Mouse (Mus musculus): Measurements from ENCODE around the gene Stim2. TPM values are rescaled to one million over a fixed set of nuclear protein-coding genes. Genes with fewer than 3 reads are reported as not detected.
A peak's percentile ranks its signal among the peaks of the same experiment; 100 is the strongest.

The Stim2 gene
- 13.5 and 15.6 TPM in 2 replicates for polyA plus RNA-seq (2015; fragmentation: Nextera tagmentation; extraction: Ambion mirVana)

DNA sequence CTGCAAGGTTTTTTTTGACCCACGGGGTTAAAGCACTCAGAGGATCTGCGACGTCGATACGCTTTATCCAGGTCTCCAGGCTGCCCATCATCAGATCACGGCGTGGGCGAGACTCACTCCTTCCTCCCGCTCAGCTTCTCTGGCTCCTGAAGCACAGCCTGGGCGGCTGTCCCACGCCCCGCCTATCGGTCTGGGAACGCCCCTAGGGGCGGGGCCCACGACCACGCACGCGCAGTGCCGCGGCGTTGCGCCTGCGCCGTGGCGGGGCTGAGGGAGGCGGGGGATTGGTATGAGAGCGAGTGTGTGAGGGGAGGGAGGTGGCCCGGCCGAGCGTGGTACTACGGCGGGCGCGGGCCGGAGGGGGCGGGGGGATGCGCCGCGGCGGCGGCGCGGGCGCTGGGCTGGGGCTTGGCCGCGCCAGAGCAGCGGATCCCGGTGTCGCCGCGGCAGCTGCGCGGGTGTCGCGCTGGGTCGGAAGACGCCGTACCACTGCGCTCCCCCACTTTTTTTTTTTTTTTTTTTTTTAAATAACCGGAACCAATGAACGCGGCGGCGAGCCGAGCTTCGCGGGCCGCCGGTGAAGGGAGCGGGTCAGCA is at the start of gene Stim2:
Gene Stim2, plus strand, starts transcription at position 354 of the 597 bp plus-strand sequence.
- H3K9me3 ChIP-seq, result no peaks in the 10 kb centered on the region
- peaks cover 10% of the 10 kb centered on the region for H3K27me3 ChIP-seq
- H3K4me3 ChIP-seq, result peak within 1 kb of the TSS; percentile 87
- H3K36me3 ChIP-seq, result no peaks in the 10 kb centered on the region
- ATAC-seq (ENCODE audit: low FRiP score, low read depth), result peak; percentile 95
- peak within 1 kb of the TSS; percentile 88 for H3K27ac ChIP-seq
- WGBS, result under 1% methylated on average over 49 of the region's 71 CpGs
- peak within 1 kb of the TSS; percentile 94 for H3K9ac ChIP-seq
- H3K4me1 ChIP-seq, result peaks cover 32% of the 10 kb centered on the region
- peak within 1 kb of the TSS; percentile 73 for H3K4me2 ChIP-seq (replicated peaks)

DNA sequence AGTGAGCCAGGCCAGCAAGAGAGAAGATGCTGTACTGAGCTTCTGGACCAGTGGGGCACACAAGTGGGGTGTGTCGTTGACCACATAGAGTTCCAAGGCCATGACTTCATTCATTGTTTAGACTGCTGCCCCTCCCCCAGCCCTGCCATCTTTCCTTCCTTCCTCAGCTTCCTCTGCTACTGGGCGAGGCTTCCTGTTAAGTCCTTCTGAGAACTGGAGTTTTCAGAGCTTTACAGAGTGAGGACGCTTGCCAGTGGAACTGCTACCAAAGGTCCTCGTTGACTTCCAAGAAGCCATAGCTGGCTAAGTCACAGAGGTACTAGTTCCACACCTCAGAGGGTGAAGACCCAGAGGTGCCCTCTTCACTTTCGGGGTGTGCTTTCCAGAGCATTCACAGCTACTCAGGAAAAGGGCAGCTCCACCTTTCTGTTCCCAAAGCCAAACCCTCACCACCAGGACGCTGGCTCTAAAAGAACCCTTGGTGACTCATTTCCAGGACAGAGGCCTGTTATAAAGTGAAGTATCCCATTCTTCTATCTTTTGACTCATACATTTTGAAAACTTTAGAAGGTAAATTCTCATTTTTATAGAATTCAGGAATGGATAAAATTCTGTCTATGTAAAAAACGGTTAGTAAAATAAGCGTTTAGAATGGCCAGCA is 49.6 kb upstream of the Stim2 start:
- 82% methylated on average over 8 of the region's 8 CpGs for WGBS
- no peak overlapping the region for H3K4me2 ChIP-seq (replicated peaks)

DNA sequence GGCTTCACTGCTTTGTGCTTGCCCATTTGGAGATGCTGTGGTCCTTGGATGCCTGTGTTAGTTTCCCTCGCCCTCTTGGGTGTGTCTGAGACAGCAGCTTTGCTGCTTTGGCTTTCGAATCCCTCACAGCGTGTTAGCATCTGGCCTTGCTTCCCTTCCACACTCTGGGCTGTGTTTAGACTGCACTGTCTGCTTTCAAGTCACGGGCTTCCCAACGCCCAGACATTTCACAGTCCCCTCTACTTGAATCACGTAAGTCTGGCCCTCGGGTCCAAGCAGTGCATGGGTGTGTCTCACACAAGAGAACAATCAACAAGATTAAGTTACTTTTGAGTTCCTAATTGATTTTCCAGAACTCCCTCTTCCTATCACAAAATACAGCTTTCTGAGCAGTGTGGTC is 48.1 kb upstream of the Stim2 start:
- Histone ChIP-seq H3K9me3 (no peaks in the 10 kb centered on the region), H3K4me2 (replicated peaks) (no peak overlapping the region), H3K4me3 (no peak overlapping the region), H3K36me3 (no peaks in the 10 kb centered on the region), H3K27me3 (peaks cover 4% of the 10 kb centered on the region; the same call in 1 of the 2 replicates), H3K9ac (no peak overlapping the region), H3K4me1 (peaks cover 20% of the 10 kb centered on the region), H3K27ac (no peak overlapping the region)
- no peak for ATAC-seq (ENCODE audit: low FRiP score, low read depth)
- 46% methylated on average over 7 of the region's 7 CpGs for WGBS

More for the DNA sequence above, 49.6 kb upstream of the Stim2 start:
- Histone ChIP-seq H3K4me3 (no peak overlapping the region), H3K9me3 (no peaks in the 10 kb centered on the region), H3K27ac (no peak overlapping the region), H3K4me1 (peaks cover 20% of the 10 kb centered on the region), H3K36me3 (no peaks in the 10 kb centered on the region), H3K9ac (no peak overlapping the region), H3K27me3 (peaks cover 6% of the 10 kb centered on the region)
- no peak for ATAC-seq (ENCODE audit: low FRiP score, low read depth)

DNA sequence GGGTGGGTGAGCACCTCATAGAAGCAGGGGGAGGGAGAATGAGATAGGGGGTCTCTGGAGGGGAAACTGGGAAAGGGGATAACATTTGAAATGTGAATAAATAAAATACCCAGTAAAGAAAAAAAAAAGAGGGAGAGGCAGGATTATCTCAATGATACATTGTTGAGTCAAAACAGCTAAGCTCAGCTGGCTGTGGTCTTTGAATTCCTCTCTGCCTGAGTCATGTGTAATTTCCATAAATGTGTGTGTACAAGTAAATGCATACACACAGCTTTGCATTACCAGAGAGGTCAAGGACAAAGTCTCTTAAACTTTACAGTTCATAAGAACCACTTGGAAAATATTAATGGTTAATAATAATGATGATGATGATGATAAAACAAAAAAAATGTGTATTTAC is 45.1 kb upstream of the Stim2 start:
- H3K4me1 ChIP-seq, result peaks cover 22% of the 10 kb centered on the region
- no peaks in the 10 kb centered on the region for H3K27me3 ChIP-seq
- H3K36me3 ChIP-seq, result no peaks in the 10 kb centered on the region
- H3K9ac ChIP-seq, result no peak overlapping the region
- H3K27ac ChIP-seq, result no peak overlapping the region
- H3K4me3 ChIP-seq, result no peak overlapping the region
- no peak for ATAC-seq (ENCODE audit: low FRiP score, low read depth)
- H3K9me3 ChIP-seq, result no peaks in the 10 kb centered on the region
- H3K4me2 ChIP-seq (replicated peaks), result no peak overlapping the region

DNA sequence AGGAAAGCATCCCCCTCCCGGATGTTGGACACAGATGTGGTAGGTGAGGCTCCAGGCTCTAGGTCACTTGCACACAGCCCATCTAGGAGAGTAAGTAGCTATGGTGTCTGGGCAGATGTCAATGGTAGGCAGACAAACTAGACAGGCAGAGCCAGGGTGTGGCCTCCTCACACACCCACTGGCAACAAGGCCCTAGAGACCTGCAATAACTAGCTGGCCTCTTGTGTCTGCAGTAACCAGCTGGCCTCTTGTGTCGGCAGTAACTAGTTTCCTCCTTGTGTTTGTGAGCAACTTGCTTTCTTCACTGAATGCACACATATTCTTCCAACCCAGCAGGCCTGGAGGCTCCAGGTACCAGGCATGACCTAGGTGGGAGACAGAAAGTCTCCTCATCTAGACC is 44.5 kb upstream of the Stim2 start:
- H3K9me3 ChIP-seq, result no peaks in the 10 kb centered on the region
- H3K9ac ChIP-seq, result no peak overlapping the region
- no peaks in the 10 kb centered on the region for H3K36me3 ChIP-seq
- 62% methylated on average over 2 of the region's 2 CpGs for WGBS
- no peak overlapping the region for H3K27ac ChIP-seq
- no peak for ATAC-seq (ENCODE audit: low FRiP score, low read depth)
- peaks cover 18% of the 10 kb centered on the region for H3K4me1 ChIP-seq
- H3K4me2 ChIP-seq (replicated peaks), result no peak overlapping the region
- no peaks in the 10 kb centered on the region; the same call in 1 of the 2 replicates for H3K27me3 ChIP-seq
- H3K4me3 ChIP-seq, result no peak overlapping the region

DNA sequence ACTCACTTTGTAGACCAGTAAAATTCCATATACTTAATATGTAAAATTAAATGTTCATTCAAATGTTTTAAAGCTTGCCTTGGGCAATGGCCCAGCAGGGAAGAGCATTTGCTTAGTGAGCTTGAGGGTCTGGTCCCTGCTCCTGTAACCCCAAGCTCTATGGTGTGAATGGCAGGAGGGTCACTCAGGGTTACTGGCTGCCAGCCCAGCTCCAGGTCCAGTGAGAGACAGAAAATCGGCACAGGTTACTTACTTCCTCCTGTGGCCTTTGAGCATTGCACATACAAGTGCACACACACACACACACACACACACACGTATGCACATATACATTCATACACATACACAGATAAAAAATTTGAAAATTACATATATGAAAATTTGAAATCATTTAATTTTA is 42.3 kb upstream of the Stim2 start:
- H3K27me3 ChIP-seq, result no peaks in the 10 kb centered on the region; the same call in 1 of the 2 replicates
- no peak overlapping the region for H3K27ac ChIP-seq
- no peaks in the 10 kb centered on the region for H3K9me3 ChIP-seq
- WGBS, result 63% methylated on average over 2 of the region's 2 CpGs
- peaks cover 13% of the 10 kb centered on the region for H3K4me1 ChIP-seq
- no peak for ATAC-seq (ENCODE audit: low FRiP score, low read depth)
- no peak overlapping the region for H3K4me2 ChIP-seq (replicated peaks)
- no peak overlapping the region for H3K9ac ChIP-seq
- H3K4me3 ChIP-seq, result no peak overlapping the region
- no peaks in the 10 kb centered on the region for H3K36me3 ChIP-seq

DNA sequence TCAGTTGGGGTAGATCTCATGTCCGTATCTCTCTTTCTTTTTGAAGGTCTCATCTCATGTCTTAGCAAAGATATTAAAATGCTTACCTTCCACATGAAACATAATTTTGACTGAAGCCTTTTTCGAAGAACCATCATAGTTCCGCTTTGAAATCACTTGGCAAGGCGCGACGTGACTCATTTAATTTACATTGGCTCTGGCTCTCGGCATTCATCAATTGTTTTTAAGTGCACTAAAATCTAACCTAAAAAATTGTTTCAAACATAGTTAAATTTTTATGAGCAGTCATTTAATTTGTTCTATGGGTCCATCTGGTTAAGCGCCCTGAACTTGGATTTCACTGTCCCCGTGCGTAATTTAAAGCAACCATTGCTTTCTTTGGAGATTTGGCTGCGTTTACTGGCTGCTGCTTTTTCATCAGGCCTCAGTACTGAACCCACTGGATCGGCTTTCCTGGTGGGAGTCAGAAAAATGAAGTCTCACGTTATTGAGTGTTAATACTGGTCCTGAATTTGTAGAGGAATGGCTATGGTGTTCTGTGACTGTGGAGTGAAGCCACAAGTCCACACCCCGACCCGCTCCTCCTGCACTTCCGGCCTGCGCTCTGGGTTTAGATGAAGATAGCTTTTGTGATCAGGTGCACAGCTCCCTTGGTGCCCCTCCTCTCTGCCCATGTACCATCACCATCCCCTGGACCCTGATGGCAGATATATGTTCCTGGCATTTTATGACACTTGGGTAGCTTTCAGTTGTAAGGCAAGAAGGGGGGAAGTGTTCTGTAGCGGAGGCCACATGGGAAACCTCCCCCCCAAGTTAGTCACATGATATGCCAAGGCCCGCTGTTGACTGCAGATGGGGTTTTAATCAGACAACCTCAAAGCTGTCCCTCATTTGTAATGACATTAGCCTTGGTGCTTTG is 41.6 kb upstream of the Stim2 start:
- Histone ChIP-seq H3K36me3 (no peaks in the 10 kb centered on the region), H3K9ac (no peak overlapping the region), H3K4me1 (peaks cover 17% of the 10 kb centered on the region), H3K9me3 (no peaks in the 10 kb centered on the region), H3K4me2 (replicated peaks) (peak overlapping the region; percentile 30), H3K27ac (0 out of 2 replicates have a peak overlapping the region, but pooled peaks have one; percentile 24), H3K27me3 (no peaks in the 10 kb centered on the region; the same call in 1 of the 2 replicates), H3K4me3 (no peak overlapping the region)
- ATAC-seq (ENCODE audit: low FRiP score, low read depth), result peak; percentile 61
- WGBS, result 51% methylated on average over 19 of the region's 19 CpGs

DNA sequence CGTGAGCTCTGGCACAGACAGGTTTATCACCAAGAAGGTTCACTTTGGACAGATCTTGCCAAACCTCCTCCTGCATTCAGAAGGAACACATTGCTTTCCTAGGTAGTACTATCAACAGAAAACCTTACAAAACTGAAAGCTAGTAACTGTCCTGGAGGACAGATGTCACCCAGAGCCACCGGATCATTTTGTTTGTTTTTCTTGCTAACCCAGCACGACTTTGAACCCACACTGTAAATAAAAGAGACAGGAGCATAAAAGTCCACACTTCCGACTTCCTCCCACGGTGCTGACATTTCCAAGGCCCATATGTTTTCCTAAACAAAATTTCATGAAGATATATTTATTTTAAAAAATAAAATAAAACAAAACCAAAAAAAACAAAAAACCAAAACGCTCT is 41.0 kb upstream of the Stim2 start:
- no peaks in the 10 kb centered on the region for H3K36me3 ChIP-seq
- no peak overlapping the region for H3K27ac ChIP-seq

DNA sequence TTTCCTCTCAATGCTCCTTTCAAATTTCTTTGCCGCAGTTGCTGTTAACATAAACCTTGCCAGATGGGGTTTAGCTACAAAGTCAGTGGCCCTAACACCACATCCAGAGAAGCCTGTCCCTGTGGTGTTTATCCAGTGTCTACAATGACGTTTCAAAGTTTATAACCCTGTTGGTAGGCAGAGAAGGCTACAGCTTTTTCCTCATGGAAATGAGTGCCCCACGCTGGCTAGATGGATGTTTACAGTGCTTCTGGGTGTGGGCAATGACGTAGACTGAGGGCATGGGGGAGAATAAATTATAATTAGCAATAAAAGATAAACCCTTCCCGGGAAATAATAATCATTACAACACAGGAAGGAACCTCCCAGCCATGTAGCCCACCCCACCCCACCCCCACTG is 37.1 kb upstream of the Stim2 start:
- Histone ChIP-seq H3K4me2 (replicated peaks) (no peak overlapping the region), H3K4me3 (no peak overlapping the region), H3K9me3 (no peaks in the 10 kb centered on the region), H3K36me3 (no peaks in the 10 kb centered on the region), H3K27me3 (no peaks in the 10 kb centered on the region; the same call in 1 of the 2 replicates), H3K4me1 (peaks cover 14% of the 10 kb centered on the region), H3K9ac (no peak overlapping the region), H3K27ac (no peak overlapping the region)
- WGBS, result 37% methylated on average over 5 of the region's 5 CpGs
- no peak for ATAC-seq (ENCODE audit: low FRiP score, low read depth)

More for the DNA sequence above, 41.0 kb upstream of the Stim2 start:
- Histone ChIP-seq H3K27me3 (no peaks in the 10 kb centered on the region; the same call in 1 of the 2 replicates), H3K9me3 (no peaks in the 10 kb centered on the region), H3K4me2 (replicated peaks) (peak overlapping the region; percentile 30; the same call in 1 of the 2 replicates), H3K4me1 (peaks cover 17% of the 10 kb centered on the region), H3K9ac (no peak overlapping the region), H3K4me3 (no peak overlapping the region)
- WGBS, result 57% methylated on average over 6 of the region's 6 CpGs
- no peak for ATAC-seq (ENCODE audit: low FRiP score, low read depth)

DNA sequence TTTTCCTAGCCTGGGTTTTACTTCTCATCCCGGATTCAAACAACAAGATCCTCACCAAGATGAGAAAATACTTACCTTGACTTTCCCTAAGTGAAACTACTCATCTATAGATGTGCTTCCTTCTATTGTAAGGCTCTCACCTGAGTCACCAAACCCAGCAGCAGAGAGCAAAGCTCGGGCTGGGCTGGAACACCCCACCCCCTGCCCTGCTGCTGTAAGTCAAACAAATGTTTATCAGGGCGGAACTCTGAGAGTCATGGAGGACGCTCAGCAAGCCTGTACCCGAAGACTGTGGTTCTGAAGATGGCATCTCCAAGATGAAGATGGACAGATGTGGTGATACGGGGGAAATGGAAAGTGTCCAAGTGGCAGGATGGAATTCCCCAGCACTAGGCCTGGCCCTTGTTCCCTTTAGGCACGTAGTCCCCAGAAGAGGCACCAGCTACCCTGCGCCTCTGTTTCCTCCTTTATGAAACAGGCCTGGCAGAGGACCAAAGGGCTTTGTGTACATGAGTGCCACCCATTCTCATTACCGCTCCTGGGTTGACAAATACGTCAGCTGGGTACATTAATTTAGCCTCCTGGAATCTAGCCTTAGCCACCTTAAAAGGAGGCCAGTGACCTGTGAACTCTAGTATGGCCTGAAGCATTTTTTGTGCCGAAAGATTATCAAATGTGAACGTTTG is 36.3 kb upstream of the Stim2 start:
- Histone ChIP-seq H3K36me3 (no peaks in the 10 kb centered on the region), H3K27me3 (no peaks in the 10 kb centered on the region; the same call in 1 of the 2 replicates), H3K9me3 (no peaks in the 10 kb centered on the region), H3K4me1 (peaks cover 10% of the 10 kb centered on the region), H3K9ac (no peak overlapping the region), H3K4me3 (no peak overlapping the region), H3K27ac (no peak overlapping the region), H3K4me2 (replicated peaks) (no peak overlapping the region)
- ATAC-seq (ENCODE audit: low FRiP score, low read depth), result no peak
- 83% methylated on average over 12 of the region's 12 CpGs for WGBS

DNA sequence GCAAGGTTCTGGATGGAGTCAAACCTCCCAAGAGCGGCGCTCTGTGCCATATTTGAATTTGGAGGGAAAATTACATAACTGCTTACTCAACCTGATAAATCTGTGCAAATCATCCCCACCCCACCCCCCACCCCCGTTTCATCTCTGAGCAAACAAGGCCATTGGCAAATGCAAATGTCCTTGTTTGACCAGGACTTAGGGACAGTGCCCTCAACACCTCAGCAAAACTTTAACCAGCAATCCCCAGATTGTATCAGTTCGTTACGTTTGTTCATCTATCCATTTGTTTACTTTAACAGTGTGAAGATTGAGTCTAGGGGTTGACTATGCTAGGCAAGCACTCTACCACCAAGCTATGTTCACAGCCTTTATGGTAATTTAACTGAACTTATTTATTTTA is 32.6 kb upstream of the Stim2 start:
- H3K36me3 ChIP-seq, result no peaks in the 10 kb centered on the region
- H3K9me3 ChIP-seq, result no peaks in the 10 kb centered on the region
- H3K4me3 ChIP-seq, result no peak overlapping the region
- ATAC-seq (ENCODE audit: low FRiP score, low read depth), result no peak
- no peaks in the 10 kb centered on the region for H3K27me3 ChIP-seq
- H3K9ac ChIP-seq, result no peak overlapping the region
- H3K4me1 ChIP-seq, result peaks cover 5% of the 10 kb centered on the region; the same call in 1 of the 2 replicates
- H3K27ac ChIP-seq, result no peak overlapping the region
- H3K4me2 ChIP-seq (replicated peaks), result no peak overlapping the region
- WGBS, result 88% methylated on average over 5 of the region's 5 CpGs

All from limb, embryonic 13.5 days (tissue).